Mouse (Mus musculus) gastrocnemius, adult 8-10 months (tissue): Measurements from ENCODE around the gene E130308A19Rik. TPM values are rescaled to one million over a fixed set of nuclear protein-coding genes. Genes with fewer than 3 reads are reported as not detected.

Experiments used
- DNase-seq, 2 experiments: peaks; one replicate each; pipeline ENCODE4 v3.0.0; 2022; ENCODE audit warnings: low spot score in 2 of 2
- total RNA-seq, 4 experiments: library from RNA; stranded (reverse); gene quantifications; 2 replicates each; pipeline ENCODE4 v1.2.4; 2022

Gene E130308A19Rik
- total RNA-seq, 4 experiments from 2014 or later, result 4.6 to 8.9 (median 6.2) TPM

GRCm38 (mm10) chr4:59727187-59727877, 101.3 kb downstream of the E130308A19Rik start:
- DNase-seq, result no peak

GRCm38 (mm10) chr4:59727878-59728261, 101.9 kb downstream of the E130308A19Rik start:
- no peak for DNase-seq

GRCm38 (mm10) chr4:59728839-59729238, 102.8 kb downstream of the E130308A19Rik start:
- DNase-seq, result no peak

- DNase-seq, result no peak
Observed at GRCm38 (mm10) chr4:59731544-59731943, 105.5 kb downstream of the E130308A19Rik start.

GRCm38 (mm10) chr4:59739321-59739720, 113.3 kb downstream of the E130308A19Rik start:
- no peak for DNase-seq

GRCm38 (mm10) chr4:59739882-59740281, 113.9 kb downstream of the E130308A19Rik start:
- no peak for DNase-seq

GRCm38 (mm10) chr4:59753491-59754140, 127.6 kb downstream of the E130308A19Rik start:
- DNase-seq, result no peak

- peak; percentile 60 to 70 for DNase-seq
Observed at GRCm38 (mm10) chr4:59756332-59757082, 130.5 kb downstream of the E130308A19Rik start.

GRCm38 (mm10) chr4:59757452-59758435, 131.7 kb downstream of the E130308A19Rik start:
- DNase-seq, result no peak

GRCm38 (mm10) chr4:59760016-59760415, 134.0 kb downstream of the E130308A19Rik start:
- DNase-seq, result no peak

GRCm38 (mm10) chr4:59760636-59761364, 134.8 kb downstream of the E130308A19Rik start:
- no peak for DNase-seq

GRCm38 (mm10) chr4:59761365-59761729, 135.3 kb downstream of the E130308A19Rik start:
- peak in 1 of 2 experiments; percentile 30 for DNase-seq

- no peak for DNase-seq
Observed at GRCm38 (mm10) chr4:59764950-59765349, 138.9 kb downstream of the E130308A19Rik start.

GRCm38 (mm10) chr4:59765385-59766005, 139.5 kb downstream of the E130308A19Rik start:
- DNase-seq, result no peak

GRCm38 (mm10) chr4:59767717-59768116, 141.7 kb downstream of the E130308A19Rik start:
- no peak for DNase-seq

- DNase-seq, result no peak
Observed at GRCm38 (mm10) chr4:59772171-59772879, 146.3 kb downstream of the E130308A19Rik start.

GRCm38 (mm10) chr4:59777828-59778227, 151.8 kb downstream of the E130308A19Rik start:
- DNase-seq, result no peak

GRCm38 (mm10) chr4:59780568-59780967, 154.6 kb downstream of the E130308A19Rik start:
- DNase-seq, result no peak
